Mouse (Mus musculus) testis, adult 2 months (tissue): ENCODE data around the gene Iapp. TPM values are rescaled to one million over a fixed set of nuclear protein-coding genes. Genes with fewer than 3 reads are reported as not detected.
"Not testable (repeated sequence)": the region's sequence is repeated elsewhere in the genome, so short reads cannot be mapped to it uniquely, and the experiment has no call there.

ENCODE experiments used
- H3K27ac ChIP-seq: fragments of 200-500 bp; 2 replicates; pipeline ENCODE4 v1.5.1; 2012; ENCODE audit warnings: low read depth, low read length; ENCODE audit not compliant: control insufficient read depth, insufficient read depth
- H3K27me3 ChIP-seq: fragments of 200-500 bp; 2 replicates; pipeline ENCODE4 v1.6.1; 2012; ENCODE audit warnings: mild to moderate bottlenecking, low read length, moderate library complexity; ENCODE audit not compliant: control insufficient read depth, insufficient read depth
- H3K36me3 ChIP-seq: fragments of 200-500 bp; 2 replicates; pipeline ENCODE4 v1.6.1; 2012; ENCODE audit warnings: mild to moderate bottlenecking, low read length; ENCODE audit not compliant: control insufficient read depth, insufficient read depth
- H3K4me1 ChIP-seq: fragments of 200-500 bp; 2 replicates; pipeline ENCODE4 v1.6.1; 2012; ENCODE audit warnings: low read length; ENCODE audit not compliant: control insufficient read depth, insufficient read depth
- H3K4me3 ChIP-seq: fragments of 200-500 bp; 2 replicates; pipeline ENCODE4 v1.5.1; 2012; ENCODE audit warnings: low read depth, mild to moderate bottlenecking, low read length, moderate library complexity, mixed read lengths; ENCODE audit not compliant: control insufficient read depth
- CTCF ChIP-seq: fragments of 200-500 bp; IDR thresholded peaks from 2 replicates; pipeline ENCODE4 v1.5.1; 2012; ENCODE audit warnings: low read depth, mild to moderate bottlenecking, inconsistent platforms, low read length, moderate library complexity; ENCODE audit not compliant: control insufficient read depth, insufficient read depth, insufficient replicate concordance
- POLR2A ChIP-seq: fragments of 200-500 bp; IDR thresholded peaks from 2 replicates; pipeline ENCODE4 v1.6.1; 2012; ENCODE audit warnings: low read depth, mild to moderate bottlenecking, inconsistent platforms, low read length, moderate library complexity; ENCODE audit not compliant: control insufficient read depth
- polyA plus RNA-seq: library from polyadenylated mRNA; depleted of rRNA; stranded (reverse); fragments of >200 nt; gene quantifications from 2 replicates; pipeline ENCODE4 v1.2.3, GENCODE M21; 2012; rRNA removed

The Iapp gene
- polyA plus RNA-seq, 1 experiment = not detected

DNA sequence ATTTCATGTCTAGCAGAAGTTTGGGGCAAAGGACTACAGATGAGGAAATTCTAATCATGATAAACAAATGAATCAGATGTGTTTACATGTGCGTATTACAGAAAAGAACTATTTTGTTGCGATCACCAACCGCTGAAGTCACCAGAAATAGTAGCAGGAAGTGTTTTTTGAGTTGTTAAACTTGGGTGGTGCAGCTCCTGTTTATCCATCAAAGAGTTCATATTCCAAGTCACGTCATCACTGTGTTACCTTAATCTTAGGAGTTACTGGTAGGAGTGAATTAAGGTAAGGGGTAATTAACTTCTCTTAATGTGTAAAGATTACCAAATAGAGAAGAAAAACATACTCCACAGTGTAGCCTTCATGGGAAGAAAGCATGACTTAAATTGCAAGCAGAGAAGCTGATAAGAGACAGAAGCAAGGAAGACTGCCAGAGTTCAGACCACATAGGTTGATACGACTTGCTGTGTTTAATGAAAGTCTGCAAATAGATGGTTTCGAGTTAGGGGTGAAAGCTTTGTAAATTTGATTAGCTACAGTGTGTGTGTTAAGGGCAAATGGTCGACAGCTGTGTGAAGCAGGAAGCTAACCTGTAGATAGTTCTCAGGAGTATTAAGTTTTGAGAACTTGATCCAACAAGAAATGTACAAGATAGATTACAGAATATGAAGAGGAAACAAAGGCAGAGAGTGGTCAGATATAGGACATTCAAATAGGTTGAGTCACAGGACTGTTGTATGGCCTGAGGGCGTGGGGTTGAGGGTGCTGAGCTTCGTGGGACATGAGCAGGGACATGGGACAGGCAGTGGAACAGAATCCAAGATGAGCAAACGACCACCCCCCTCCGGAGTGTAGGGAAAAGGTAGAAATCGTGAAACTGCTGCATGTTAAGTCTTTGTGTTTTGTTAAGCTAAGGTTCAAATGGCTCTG lies 48.2 kb downstream of the Iapp start:
- TF ChIP-seq CTCF = no peak
- TF ChIP-seq POLR2A = no peak
- H3K27me3 ChIP-seq = no peaks in the 10 kb centered on the region
- peak overlapping the region; percentile 94; the same call in 1 of the 2 replicates for H3K27ac ChIP-seq
- H3K36me3 ChIP-seq = no peaks in the 10 kb centered on the region; the same call in 1 of the 2 replicates
- peaks cover 2% of the 10 kb centered on the region; the same call in 1 of the 2 replicates for H3K4me1 ChIP-seq
- peak overlapping the region; percentile 99; the same call in 1 of the 2 replicates for H3K4me3 ChIP-seq

DNA sequence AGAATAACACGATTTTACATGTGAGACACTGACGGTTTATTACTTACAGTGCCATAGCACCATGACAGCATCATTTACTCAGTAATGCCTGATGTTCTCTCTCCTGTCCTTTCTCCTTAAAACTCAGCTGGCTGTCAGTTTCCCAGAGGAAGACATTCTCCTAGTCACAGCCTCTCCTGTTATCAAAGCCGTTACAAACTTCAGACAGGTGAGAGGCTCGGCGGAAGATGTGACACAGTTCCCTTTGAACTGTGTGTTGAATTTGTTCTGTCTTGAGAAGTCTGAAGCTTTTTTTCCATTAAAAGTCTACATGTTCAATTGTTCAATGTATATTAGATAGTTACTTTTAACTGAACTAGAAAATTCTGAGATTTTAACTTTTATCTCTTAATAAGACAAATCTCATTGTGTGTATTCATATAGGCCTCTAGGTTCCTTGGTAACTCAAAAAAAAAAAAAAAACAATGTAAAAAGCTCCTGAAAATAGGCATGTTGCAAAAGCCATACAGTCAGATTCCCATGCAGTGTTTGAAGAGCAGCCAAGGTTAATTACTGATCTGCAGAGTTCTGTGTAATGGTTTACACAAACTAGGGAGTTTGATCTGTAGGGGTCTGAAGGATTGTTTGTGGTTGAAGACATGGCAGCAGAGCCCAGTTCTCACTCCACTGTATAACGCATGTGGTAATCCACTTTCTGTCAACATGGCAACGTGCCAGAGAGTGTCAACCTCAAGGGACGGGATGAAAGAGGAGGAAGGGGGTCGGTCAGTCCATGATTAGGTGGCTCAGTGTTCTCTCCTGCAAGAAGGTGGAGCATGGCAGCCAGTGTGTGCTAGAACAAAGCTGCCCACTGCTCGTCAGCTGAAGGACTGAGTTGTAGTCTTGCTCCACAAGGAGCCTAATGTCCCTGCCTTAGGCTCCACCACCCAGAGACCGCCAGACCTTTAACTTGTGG lies 49.5 kb downstream of the Iapp start:
- H3K27ac ChIP-seq = no peak overlapping the region
- peaks cover 1% of the 10 kb centered on the region for H3K36me3 ChIP-seq
- TF ChIP-seq POLR2A = no peak
- TF ChIP-seq CTCF = no peak
- H3K4me3 ChIP-seq = no peak overlapping the region
- H3K4me1 ChIP-seq = peaks cover 2% of the 10 kb centered on the region; the same call in 1 of the 2 replicates
- H3K27me3 ChIP-seq = no peaks in the 10 kb centered on the region

- H3K4me1 ChIP-seq, H3K4me3 ChIP-seq, H3K27ac ChIP-seq, H3K36me3 ChIP-seq, H3K27me3 ChIP-seq: not testable (repeated sequence)
These were observed 53.9 kb downstream of the Iapp start for GRCm38 (mm10) chr6:142352099-142352498.

Other genes starting within 250 kb of the Iapp start
- gene Slco1a6, start 89.9 kb upstream of the Iapp start, polyA plus RNA-seq = 0.12 and 0.44 TPM in 2 replicates
- 0.41 and 0.52 TPM in 2 replicates for gene Slco1a5, start 24.6 kb downstream of the Iapp start, polyA plus RNA-seq
- 5.8 and 6.3 TPM in 2 replicates for gene Pyroxd1, start 47.2 kb downstream of the Iapp start, polyA plus RNA-seq
- 29.7 and 36.9 TPM in 2 replicates for gene Recql, start 88.7 kb downstream of the Iapp start, polyA plus RNA-seq
- gene Golt1b, start 88.8 kb downstream of the Iapp start, polyA plus RNA-seq = 4.9 and 5.4 TPM in 2 replicates
- 0.36 and 0.83 TPM in 2 replicates for gene Spx, start 115.0 kb downstream of the Iapp start, polyA plus RNA-seq
- gene Gys2, start 174.7 kb downstream of the Iapp start, polyA plus RNA-seq = 0.06 and 0.14 TPM in 2 replicates
- 146 and 157 TPM in 2 replicates for gene Ldhb, start 209.5 kb downstream of the Iapp start, polyA plus RNA-seq